Mouse (Mus musculus) stomach, embryonic 14.5 days (tissue): ENCODE data around the gene Egflam. TPM values are rescaled to one million over a fixed set of nuclear protein-coding genes. Genes with fewer than 3 reads are reported as not detected.

Experiments used
- ATAC-seq: fragments of 200-750 bp; cut with Nextera tagmentation; 2 replicates; pipeline ENCODE4 v1.8.0; 2017; ENCODE audit warnings: low read depth, moderate TSS enrichment; ENCODE audit not compliant: insufficient number of reproducible peaks, insufficient read depth, low FRiP score
- H3K27ac ChIP-seq: fragments of 300-500 bp; sonication (generic); 2 replicates; pipeline ENCODE4 v1.5.1; 2014; ENCODE audit warnings: mild to moderate bottlenecking, low read length, moderate library complexity, mixed read lengths
- H3K27me3 ChIP-seq: fragments of 300-500 bp; sonication (generic); 2 replicates; pipeline ENCODE4 v1.6.1; 2014; ENCODE audit warnings: low read length, control low read depth, mixed read lengths; ENCODE audit not compliant: control insufficient read depth, insufficient read depth
- H3K36me3 ChIP-seq: fragments of 300-500 bp; sonication (generic); 2 replicates; pipeline ENCODE4 v1.6.1; 2014; ENCODE audit warnings: mild to moderate bottlenecking, control low read depth, low read length, moderate library complexity, mixed read lengths; ENCODE audit not compliant: control insufficient read depth, insufficient read depth
- H3K4me1 ChIP-seq: fragments of 300-500 bp; sonication (generic); 2 replicates; pipeline ENCODE4 v1.6.1; 2014; ENCODE audit warnings: low read length, control low read depth, mixed read lengths; ENCODE audit not compliant: control insufficient read depth, insufficient read depth
- H3K4me2 ChIP-seq: fragments of 300-500 bp; sonication (generic); replicated peaks from 2 replicates; pipeline ENCODE4 v1.6.1; 2014; ENCODE audit warnings: low read depth, low read length, control low read depth
- H3K4me3 ChIP-seq: fragments of 300-500 bp; sonication (generic); 2 replicates; pipeline ENCODE4 v1.5.1; 2014; ENCODE audit warnings: low read depth, low read length, control low read depth
- H3K9ac ChIP-seq: fragments of 300-500 bp; sonication (generic); replicated peaks from 2 replicates; pipeline ENCODE4 v1.6.1; 2014; ENCODE audit warnings: low read depth, mild to moderate bottlenecking, control low read depth, low read length, moderate library complexity, mixed read lengths
- H3K9me3 ChIP-seq: fragments of 300-500 bp; sonication (generic); 2 replicates; pipeline ENCODE4 v1.6.1; 2016; ENCODE audit warnings: low read depth, low read length, control low read depth; ENCODE audit not compliant: control insufficient read depth
- WGBS: fragments of 180-500 bp; shearing (Covaris S2); extraction: QIAGEN DNeasy Blood & Tissue Kit; methylation state at CpG from one replicate; pipeline ENCODE4 v1.1.7; 2014; 5-methylcytosine and 5-hydroxymethylcytosine counted together
- polyA plus RNA-seq: library from polyadenylated mRNA; unstranded; fragments of >200 nt; fragmentation: Nextera tagmentation; extraction: Ambion mirVana; gene quantifications from 2 replicates; pipeline ENCODE4 v1.2.1, GENCODE M21; 2014

Gene Egflam
- polyA plus RNA-seq, 1 experiment from 2014 or later = 19.0 TPM

- no peak overlapping the region for H3K4me3 ChIP-seq
- H3K4me1 ChIP-seq = 0 out of 2 replicates have a peak, but pooled peaks cover 3% of the 10 kb centered on the region
- no peak overlapping the region for H3K4me2 ChIP-seq
- H3K27me3 ChIP-seq = no peaks in the 10 kb centered on the region
- 83% methylated on average over 6 of the region's 6 CpGs for WGBS
- H3K9me3 ChIP-seq = no peaks in the 10 kb centered on the region
- H3K27ac ChIP-seq = no peak overlapping the region
- no peak for ATAC-seq
- no peak overlapping the region for H3K9ac ChIP-seq
- no peaks in the 10 kb centered on the region for H3K36me3 ChIP-seq
Measured at GRCm38 (mm10) chr15:7217273-7217598, 181.0 kb downstream of the Egflam start.

GRCm38 (mm10) chr15:7216581-7217272 lies 181.5 kb downstream of the Egflam start:
- no peak overlapping the region for H3K27ac ChIP-seq
- H3K36me3 ChIP-seq = no peaks in the 10 kb centered on the region
- H3K4me2 ChIP-seq = no peak overlapping the region
- no peak overlapping the region for H3K9ac ChIP-seq
- WGBS = 82% methylated on average over 9 of the region's 9 CpGs
- no peaks in the 10 kb centered on the region for H3K27me3 ChIP-seq
- H3K4me1 ChIP-seq = 0 out of 2 replicates have a peak, but pooled peaks cover 3% of the 10 kb centered on the region
- no peak; the same call in 1 of the 2 replicates for ATAC-seq
- no peak overlapping the region for H3K4me3 ChIP-seq
- H3K9me3 ChIP-seq = no peaks in the 10 kb centered on the region

GRCm38 (mm10) chr15:7215845-7216244 lies 182.3 kb downstream of the Egflam start:
- H3K4me3 ChIP-seq = no peak overlapping the region
- 0 out of 2 replicates have a peak, but pooled peaks cover 3% of the 10 kb centered on the region for H3K4me1 ChIP-seq
- no peaks in the 10 kb centered on the region for H3K36me3 ChIP-seq
- peak; percentile 25; the same call in 1 of the 2 replicates for ATAC-seq
- no peaks in the 10 kb centered on the region for H3K9me3 ChIP-seq
- no peak overlapping the region for H3K27ac ChIP-seq
- 92% methylated on average over 3 of the region's 3 CpGs for WGBS
- H3K4me2 ChIP-seq = no peak overlapping the region
- H3K27me3 ChIP-seq = no peaks in the 10 kb centered on the region
- H3K9ac ChIP-seq = no peak overlapping the region

- Histone ChIP-seq H3K27ac (peak overlapping the region; percentile 44; the same call in 1 of the 2 replicates), H3K4me2 (no peak overlapping the region), H3K9ac (no peak overlapping the region), H3K27me3 (no peaks in the 10 kb centered on the region), H3K4me3 (no peak overlapping the region), H3K9me3 (no peaks in the 10 kb centered on the region), H3K36me3 (no peaks in the 10 kb centered on the region), H3K4me1 (0 out of 2 replicates have a peak, but pooled peaks cover 3% of the 10 kb centered on the region)
- 16% methylated on average over 1 of the region's 1 CpGs for WGBS
- ATAC-seq = peak; percentile 87
Measured at GRCm38 (mm10) chr15:7213683-7214082, 184.5 kb downstream of the Egflam start.

- Histone ChIP-seq H3K36me3 (no peaks in the 10 kb centered on the region; the same call in 1 of the 2 replicates), H3K4me2 (no peak overlapping the region), H3K4me1 (peaks cover 12% of the 10 kb centered on the region), H3K9me3 (no peaks in the 10 kb centered on the region), H3K27me3 (no peaks in the 10 kb centered on the region), H3K27ac (no peak overlapping the region), H3K4me3 (no peak overlapping the region), H3K9ac (no peak overlapping the region)
- 72% methylated on average over 9 of the region's 9 CpGs for WGBS
- no peak for ATAC-seq
Measured at GRCm38 (mm10) chr15:7208180-7208579, 190.0 kb downstream of the Egflam start.

GRCm38 (mm10) chr15:7207292-7207691 lies 190.9 kb downstream of the Egflam start:
- no peaks in the 10 kb centered on the region for H3K27me3 ChIP-seq
- no peak overlapping the region for H3K4me3 ChIP-seq
- H3K9ac ChIP-seq = no peak overlapping the region
- WGBS = 75% methylated on average over 7 of the region's 7 CpGs
- no peaks in the 10 kb centered on the region; the same call in 1 of the 2 replicates for H3K36me3 ChIP-seq
- H3K9me3 ChIP-seq = no peaks in the 10 kb centered on the region
- H3K27ac ChIP-seq = no peak overlapping the region
- no peak overlapping the region for H3K4me2 ChIP-seq
- ATAC-seq = no peak
- peaks cover 14% of the 10 kb centered on the region for H3K4me1 ChIP-seq

GRCm38 (mm10) chr15:7206110-7206509 lies 192.1 kb downstream of the Egflam start:
- no peak overlapping the region for H3K9ac ChIP-seq
- H3K36me3 ChIP-seq = no peaks in the 10 kb centered on the region; the same call in 1 of the 2 replicates
- H3K4me2 ChIP-seq = no peak overlapping the region
- no peak overlapping the region for H3K4me3 ChIP-seq
- H3K27ac ChIP-seq = no peak overlapping the region
- no peaks in the 10 kb centered on the region for H3K9me3 ChIP-seq
- H3K4me1 ChIP-seq = peaks cover 25% of the 10 kb centered on the region
- WGBS = 45% methylated on average over 5 of the region's 5 CpGs
- ATAC-seq = no peak
- no peaks in the 10 kb centered on the region for H3K27me3 ChIP-seq

GRCm38 (mm10) chr15:7204917-7205316 lies 193.3 kb downstream of the Egflam start:
- Histone ChIP-seq H3K9ac (no peak overlapping the region), H3K4me2 (no peak overlapping the region), H3K27ac (no peak overlapping the region), H3K4me1 (peaks cover 29% of the 10 kb centered on the region), H3K4me3 (no peak overlapping the region), H3K9me3 (no peaks in the 10 kb centered on the region), H3K27me3 (no peaks in the 10 kb centered on the region), H3K36me3 (no peaks in the 10 kb centered on the region; the same call in 1 of the 2 replicates)
- ATAC-seq = no peak
- 95% methylated on average over 13 of the region's 13 CpGs for WGBS
